Mouse (Mus musculus): ENCODE measurements at regions not wholly inside any gene's neighbourhood (a gene's known extent, or its start where the extent isn't known, plus 50 kb on each side); places are given as distances from the start of the nearest gene placed in this dataset.

DNA sequence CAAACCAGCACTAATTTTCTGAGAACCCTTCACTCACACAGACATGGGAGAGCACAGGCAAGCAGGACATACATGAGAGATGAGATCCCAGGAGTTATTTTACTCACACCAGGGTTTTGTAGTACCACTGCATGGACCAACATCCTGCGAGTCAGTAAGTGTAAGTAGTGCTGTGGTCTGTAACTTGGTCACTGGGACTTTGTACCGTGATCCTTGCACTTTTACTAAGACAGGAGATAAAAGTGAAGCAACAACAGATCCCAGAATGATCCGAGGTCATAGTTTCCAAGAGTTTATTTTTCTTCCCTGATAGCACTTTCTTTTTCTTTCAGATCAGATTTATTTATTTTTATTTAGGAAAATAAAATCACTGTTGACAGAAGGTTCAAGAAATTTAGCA lies 54.1 kb upstream of the Mtap start:
- DNase-seq: no peak

DNA sequence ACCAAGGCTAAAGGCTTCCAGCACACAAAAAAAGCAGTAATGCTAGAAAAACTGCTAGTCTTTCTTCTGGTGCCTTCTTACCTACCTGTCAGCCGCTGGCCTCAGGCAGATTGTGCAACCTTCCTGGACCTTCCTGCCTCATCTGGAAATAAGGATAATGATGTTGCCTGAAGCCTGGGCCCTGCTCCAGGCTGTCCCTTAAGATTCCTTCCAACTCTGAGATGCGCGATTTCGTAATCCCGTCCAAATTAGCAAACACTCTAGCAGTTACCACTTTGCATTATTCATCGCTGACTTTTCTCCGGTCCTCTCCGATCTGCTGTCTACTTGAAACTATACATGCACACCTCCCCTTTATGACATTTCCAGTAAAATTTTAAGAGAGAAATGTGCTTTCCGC lies 58.4 kb upstream of the Mtap start:
- DNase-seq: no peak

DNA sequence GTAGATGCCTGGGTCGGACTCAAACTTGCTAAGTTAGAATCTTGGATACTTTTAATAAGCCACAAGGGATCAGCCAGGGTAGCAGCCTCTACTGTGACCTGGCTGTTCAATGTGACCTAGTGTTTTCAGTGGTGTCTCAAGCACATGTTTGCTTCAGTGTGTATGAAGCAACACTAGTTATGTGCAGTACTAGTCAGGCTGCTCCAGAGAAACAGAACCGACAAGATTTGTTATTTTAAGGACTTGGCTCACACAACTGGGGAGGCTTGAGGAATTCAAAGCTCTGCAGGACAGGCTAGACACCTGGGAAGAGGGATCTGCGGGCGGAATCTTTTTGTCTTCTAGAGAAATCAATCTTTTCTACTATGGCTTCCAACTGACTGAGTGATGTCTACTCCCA lies 62.2 kb upstream of the Mtap start:
- no peak for DNase-seq

DNA sequence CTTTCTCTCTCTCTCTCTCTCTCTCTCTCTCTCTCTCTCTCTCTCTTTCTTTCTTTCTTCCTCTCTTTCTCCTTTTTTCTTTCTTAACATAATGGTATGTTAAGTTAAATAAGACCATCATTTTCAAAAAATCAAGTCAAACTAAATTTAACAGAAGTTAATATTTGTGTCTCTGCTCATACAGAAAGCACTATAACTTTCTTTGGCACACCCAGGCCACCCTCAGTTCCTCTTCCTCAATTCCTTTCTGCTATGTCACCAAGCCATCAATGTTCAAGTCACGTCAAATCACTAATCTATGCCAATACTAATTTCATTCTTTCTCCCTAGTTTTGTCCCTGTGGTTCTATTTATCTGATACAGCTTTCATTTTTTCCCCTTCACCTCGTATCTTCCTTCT lies 66.5 kb upstream of the Mtap start:
- no peak for DNase-seq

DNA sequence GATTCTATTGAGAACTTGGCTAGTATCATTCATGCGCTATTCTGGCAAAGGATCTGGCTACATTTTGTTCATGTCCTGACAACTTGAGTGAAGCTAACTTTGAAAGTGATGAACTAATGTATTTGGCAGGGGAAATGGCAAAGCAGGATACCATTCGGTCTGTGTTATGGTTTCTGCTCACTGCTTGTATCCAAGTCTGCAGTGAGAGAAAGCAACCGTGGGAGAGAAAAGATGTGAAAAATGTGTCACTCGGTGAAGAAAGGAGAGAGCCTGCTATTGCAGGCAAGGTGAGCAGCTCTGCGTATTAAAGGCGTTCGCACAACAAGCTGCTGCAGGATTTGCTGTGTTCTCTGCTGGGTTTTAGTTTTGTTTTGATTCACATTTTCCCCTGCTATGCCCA lies 72.5 kb upstream of the Mtap start:
- DNase-seq: no peak

DNA sequence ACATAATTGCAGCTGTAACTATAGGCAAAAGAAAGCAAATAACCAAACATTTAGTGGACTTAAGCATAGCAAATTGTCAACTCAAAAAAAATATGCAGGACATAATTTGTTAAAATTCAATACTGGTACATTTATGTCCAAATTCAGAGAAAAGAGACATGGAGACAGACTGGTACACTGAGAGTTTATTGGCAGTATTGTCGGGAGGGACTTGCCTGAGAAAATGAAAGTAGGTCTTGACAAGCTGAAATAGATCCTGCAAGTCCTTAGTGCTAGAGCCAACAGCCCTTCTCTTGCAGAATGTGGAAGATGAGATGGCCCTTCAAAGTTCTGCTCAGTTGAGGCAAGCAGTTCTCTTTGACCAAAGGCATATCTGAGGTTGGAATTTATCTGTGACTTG lies 74.5 kb upstream of the Mtap start:
- no peak for DNase-seq

DNA sequence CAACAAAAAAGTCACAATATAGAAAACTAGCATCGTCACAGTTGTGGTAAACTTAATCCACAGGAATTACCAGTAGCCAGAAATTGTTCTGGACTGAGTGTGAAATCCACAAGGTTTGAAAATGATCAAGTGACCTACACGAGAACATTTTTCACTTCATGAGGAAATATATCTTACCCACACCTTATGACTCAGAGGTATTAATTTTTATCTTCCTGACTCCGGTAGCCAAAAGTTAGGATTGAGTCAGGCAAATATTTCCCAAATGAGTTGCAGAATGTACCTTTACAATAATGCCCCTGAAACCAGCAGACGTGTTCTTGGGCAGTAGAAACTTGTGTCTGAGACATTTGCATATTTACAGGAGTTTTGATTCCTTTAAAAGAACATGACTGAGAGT lies 75.3 kb upstream of the Mtap start:
- DNase-seq: no peak

DNA sequence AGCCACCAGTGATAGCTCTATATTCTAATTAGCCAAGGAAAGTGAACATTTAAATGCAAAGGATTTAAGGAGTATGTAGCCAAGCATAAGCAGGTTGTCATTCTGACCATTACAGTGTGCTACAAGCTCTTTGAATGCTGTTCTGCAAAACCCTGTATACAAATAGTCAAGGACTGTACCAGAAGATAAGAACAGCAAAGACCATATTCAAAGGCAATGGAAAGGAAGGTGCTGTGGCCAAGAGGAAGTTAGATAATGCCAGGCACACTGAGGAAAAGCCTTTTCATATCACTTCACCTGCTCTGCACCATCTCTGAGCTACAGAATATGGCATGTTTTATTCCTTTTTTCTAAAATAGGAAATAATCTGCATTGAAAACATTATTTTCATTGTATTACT lies 79.3 kb upstream of the Mtap start:
- no peak for DNase-seq

DNA sequence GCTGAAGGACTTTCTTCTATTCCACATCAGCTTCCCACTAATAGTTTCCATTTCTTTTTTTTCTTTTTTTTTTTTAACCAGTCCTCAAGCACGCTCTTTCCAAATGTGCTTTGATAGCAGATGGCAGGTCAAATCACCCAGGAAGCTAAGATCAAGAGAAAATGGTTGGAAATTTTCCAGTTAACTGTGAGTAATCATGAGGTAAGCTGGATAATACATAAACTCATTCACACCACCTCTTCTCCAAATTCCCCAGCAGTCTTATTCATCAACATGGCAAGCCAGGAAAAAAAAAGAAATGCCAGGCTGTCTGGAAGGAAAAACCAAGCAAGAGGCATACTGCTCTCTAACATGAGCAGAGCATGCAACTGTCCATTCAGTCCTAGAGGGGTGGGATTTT lies 79.8 kb upstream of the Mtap start:
- peak; percentile 5 for DNase-seq

DNA sequence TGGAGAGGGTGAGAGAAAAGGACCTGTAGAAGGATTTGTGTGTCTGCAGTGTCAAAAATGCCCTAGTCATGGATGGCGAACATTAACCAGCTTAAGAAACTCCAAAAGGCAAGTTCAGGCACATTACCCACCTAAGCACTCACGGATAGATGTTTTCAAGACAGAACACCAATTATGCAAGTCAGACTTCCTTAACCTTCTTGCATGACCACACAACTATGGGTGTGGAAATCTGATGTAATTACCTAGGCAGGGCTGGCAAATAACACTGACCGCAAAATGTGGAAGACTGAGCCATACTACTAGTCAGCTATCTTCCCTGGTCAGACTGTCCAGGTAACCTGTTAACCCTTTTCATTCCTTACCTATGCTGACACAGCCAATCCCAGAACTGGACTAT lies 81.0 kb upstream of the Mtap start:
- DNase-seq: no peak

DNA sequence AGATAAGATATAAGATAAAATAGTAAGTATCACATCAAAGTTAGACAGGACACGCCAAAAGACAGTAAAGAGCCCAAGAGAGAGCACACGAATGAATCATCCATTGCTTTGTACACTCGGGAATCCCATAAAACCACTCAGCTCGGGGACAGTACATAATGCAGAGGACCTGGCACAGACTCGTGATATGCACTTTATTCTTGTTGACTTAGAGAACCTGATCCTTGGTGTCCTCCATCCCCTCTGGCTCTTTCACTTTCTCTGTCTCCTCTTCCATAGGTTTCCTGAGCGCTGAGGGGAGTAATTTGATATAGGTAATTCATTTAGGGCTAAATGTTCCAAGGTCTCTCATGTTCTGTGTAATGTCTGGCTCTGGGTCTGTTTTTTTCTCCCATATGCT lies 83.3 kb upstream of the Mtap start:
- no peak for DNase-seq

DNA sequence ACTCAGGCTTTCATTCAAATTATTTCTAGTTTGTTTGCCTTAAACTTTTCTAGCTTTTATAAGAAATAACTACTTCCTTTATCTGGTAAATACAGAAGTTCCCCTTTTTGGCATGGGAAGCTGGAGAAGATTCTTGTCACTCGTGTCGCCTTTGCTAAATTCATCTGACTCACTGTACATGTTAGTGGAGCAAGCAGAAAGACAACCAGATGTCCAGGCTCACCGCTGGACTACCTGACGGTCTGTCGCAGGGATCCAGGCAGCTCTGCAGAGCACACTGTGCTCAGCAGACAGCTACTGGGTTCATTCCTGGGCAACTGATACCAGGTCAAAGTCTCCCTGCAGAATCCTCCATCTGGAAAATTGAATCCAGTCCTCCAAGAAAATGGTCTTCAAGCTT lies 85.0 kb upstream of the Mtap start:
- no peak for DNase-seq

DNA sequence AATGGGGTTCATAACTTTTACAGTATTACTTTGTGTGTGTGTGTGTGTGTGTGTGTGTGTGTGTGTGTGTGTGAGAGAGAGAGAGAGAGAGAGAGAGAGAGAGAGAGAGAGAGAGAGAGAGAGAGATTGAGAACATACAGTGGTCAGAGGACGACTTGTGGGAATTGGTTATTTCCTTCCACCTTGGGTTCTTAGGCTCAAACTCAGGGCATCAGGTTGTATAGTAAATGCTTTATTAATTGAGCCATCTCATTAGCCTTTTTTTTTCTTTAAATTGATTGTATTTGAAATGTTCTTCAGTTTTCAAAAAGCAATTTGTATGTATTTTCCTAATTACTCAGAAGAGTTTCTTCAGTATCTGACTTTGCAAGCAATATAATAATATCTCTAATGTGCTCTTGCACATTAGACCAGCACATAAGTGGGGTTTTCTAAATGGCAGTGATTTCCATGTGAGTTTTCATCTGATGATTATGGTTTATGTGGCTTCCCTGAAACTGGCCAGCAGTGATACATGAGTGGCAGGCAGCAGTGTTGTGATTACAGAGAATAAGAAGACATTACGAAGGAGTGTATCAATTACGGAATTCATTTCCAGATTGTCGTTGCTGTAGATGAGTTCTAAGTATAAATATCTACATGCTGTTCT lies 86.2 kb upstream of the Mtap start:
- DNase-seq: no peak

DNA sequence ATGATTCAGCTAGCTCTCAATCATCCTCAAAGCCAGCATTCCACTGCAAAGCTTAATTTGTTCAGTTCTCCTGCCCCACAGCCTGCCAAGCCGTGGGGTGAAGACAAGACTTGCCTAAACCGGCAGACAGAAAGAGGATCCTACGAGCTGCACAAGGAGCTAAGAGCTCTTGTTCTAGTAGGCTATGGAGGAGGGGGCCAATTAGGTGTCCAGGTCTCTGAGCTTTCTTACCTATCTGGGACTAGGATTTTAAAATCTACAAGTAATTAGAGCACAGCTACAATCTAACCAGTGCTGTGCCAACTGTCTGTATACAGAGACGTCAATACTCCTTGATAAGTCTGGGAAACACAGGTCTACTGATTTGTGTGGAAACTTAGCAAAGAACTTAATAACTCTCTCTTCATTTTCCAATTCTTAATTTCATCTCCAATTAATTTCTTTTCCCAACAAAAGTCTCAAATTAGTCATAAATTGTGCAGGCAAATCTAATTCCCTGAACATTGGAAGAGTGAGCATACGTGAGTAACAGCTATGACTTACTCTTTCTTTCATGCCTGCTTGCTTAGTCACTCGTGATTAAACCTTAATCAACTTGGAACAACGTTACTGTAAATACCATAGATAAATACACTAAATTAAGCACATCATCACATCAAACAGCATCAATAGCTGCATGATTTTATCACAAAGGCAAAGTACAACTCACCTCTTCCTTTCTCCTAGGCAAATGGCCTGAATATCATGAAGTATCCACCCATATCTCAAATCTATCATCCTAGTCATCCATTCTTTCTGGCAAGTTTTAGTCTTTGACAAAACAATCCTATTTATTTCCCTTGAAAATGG lies 87.1 kb upstream of the Mtap start:
- DNase-seq: no peak

DNA sequence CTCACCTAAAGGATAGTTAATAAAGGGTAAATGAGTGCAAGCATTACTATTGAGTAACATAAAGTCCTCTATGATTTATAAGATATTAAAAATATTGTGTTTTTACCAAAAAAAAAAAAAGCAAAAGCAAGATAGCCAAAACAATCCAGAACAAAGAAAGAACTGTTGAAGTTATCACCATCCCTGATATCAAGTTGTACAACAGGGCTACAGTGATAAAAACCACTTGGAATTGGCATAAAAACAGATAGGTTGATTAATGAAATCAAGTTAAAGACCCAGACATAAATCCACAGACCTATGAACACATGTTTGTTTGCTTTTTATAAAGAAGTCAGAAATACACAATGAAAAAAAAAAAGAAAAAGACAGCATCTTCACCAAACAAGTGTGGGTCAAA lies 92.4 kb upstream of the Mtap start:
- no peak for DNase-seq

DNA sequence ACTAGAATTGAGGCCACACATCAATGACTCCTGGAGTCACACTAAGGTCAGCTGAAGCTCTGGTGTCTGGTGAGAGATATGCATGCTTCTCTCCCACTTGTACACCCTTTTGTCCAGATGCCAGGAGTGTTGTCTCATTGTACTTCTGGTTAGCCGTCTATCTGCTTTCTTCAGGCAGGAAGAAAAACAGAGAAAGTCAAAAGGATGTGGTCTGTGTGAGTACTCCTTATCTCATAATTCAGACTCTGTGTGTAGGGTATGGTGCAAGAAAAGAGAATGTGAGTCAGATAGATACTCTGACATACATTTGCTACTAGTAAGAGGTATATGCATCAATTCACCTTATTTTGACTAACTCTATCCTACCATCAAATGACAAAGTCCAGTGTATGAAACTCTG lies 92.9 kb upstream of the Mtap start:
- DNase-seq: no peak

DNA sequence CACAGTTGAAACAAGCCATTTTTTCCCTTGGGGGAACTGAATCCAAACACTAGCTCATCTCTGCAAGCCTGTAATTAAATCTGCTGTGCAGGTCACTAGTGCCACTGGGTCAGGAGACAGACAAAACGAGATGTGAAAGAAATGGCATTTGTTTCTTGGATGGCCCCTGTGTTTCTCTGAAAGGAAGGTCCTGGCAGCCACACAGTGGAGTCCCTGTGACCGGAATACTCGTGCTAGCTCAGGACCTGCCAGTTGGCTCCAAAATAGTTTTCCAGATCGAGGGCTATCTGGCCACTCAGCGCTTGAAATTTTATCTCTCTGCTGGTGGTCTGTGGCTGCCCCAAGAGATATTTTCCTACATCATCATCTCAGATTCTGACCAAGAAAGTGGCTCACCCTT lies 96.1 kb upstream of the Mtap start:
- DNase-seq: no peak

DNA sequence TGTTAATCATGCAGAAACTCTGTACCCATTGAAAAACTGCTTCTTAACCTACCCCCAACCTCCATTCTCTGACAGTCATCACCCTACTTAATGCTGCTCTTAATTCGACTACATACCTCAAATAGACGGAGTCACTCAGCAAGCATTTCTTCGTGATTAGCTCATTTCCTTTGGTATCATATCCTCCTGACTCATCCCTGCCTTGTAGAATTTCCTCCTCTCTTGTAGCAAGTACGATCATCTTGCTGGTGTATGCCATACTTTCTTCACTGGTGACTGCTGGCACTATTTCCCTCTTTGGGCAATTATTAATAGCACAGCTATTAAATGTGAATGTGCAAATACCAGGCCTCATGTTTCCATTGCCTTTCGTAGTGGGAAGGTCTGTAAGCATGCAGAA lies 98.0 kb upstream of the Mtap start:
- no peak for DNase-seq

DNA sequence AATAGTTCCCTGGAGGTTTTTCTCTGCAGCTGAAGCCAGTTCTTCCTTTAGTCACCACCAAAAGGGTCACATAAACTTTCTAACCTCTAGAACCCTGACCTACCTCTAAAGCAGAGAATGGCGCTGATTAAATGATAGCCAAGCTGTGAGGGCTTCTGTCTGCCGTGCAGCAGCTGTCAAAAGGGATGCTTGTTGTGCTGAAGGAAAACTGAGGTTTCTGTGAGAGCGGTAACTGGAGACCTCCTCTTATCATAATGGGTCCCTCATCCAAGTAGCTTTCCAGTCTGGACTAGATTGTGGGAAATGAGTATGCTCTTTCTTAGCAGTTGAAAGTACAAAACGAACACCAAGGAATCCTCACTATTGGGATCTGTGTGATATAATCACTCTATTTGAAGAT lies 98.8 kb upstream of the Mtap start:
- no peak for DNase-seq

DNA sequence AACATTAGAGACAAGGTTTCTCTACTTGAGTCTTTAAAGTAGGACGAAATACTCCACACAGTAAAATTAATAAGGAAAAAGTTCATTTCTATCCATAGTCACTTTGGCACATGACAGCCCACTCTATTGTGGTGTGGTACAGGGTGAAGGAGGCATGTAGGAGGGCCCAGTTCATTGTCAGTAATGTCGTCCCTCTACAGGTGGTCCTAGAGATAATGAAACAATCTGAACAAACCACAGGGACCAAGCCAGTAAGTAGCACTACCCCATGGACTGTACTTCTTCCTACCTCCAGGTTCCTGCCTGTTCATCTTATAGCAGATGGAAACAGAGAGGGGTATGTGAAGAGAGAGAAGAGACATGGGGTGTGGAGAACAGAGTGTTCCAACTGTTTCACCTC lies 102.1 kb upstream of the Mtap start:
- DNase-seq: no peak

DNA sequence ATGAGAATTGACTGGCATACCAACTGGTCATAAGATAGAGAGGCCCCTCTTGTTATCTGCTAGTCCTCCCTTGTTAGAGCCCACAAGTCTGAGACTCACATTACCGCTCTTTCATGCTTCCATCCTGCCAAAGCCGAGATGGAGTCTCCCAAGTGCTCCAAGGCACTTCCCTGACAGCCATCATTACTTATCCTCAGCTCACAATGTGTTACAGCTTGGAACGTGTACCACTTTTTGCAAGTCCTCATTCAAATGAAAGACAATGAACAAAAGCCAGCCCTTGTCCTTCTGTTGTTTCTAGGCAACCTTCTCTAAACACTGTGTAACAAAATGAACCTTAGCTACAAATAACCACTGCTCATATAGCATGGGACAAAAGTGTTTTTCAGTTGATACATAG lies 102.6 kb upstream of the Mtap start:
- DNase-seq: no peak

DNA sequence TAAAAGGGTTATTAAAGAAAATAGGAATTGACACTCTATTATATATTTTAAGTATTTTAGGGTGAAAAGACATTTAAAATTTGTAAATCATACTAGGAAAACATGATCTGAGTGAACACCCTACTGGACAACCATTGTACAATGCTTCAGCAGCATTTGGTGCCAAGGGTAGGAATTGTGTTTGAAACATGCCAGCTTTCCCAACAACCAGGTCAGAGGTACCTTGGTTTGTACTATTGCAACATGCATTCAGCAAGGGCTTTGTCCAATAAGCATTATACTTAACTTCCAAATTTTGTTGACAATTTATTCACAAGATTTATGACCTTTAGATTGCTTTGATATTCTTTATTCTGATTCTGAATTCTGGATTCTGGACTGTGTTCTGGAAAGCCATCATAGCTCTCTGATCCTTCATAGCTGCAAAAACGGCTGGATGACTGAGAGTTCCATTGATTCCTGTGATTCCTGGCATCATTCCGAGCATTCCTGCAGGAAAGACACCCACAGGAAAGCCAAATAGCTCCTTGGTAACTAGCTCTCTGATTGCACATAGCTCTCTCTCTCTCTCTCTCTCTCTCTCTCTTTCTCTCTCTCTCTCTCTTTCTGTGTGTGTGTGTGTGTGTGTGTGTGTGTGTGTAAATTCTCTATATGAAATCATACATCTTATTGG lies 124.1 kb upstream of the Mtap start:
- no peak for DNase-seq

DNA sequence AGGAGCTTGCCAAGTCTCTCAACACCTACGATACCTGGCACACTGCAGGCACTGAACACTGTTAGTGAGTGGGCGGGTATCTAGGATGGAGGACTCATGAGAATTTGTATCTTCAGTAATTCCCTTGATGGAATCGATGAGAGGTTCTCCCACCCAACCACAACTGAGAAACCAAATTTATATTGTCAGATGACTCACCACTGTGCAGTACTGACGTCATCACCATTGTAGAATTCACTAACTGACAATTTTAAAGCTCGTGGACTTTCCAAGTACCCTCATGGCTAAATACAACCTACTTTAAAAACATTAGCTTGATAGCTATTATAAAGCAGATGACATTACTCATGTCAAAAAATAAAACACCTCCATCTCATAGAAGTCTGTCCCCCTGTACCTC lies 128.4 kb upstream of the Mtap start:
- no peak for DNase-seq

DNA sequence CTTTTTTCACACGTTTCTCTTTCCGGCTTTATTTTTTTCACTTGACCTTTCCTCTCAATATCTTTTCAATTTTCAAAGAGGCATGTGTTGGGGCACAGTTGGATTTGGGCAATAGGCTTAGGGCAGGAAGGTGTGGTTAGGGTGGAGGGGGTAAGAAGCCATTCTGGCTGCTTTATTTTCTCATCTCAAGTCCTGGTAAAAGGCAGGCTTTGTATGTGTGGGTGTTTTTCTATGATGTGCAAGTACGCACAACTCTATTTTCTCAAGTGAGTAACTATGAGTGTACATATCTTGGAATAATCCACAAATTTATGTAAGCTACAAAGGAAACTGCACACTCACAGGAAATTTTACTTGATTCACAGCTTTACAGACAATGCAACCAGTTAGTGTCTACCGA lies 121.5 kb upstream of the Ifne start:
- no peak for DNase-seq
